Mouse (Mus musculus) brain, embryonic 18.5 days (tissue): ENCODE data around the gene Jakmip3.

Experiments
- DNase-seq: peaks from one replicate; pipeline ENCODE4 v3.0.0-alpha.2; 2012; ENCODE audit warnings: low read depth, low spot score

The Jakmip3 gene

DNA sequence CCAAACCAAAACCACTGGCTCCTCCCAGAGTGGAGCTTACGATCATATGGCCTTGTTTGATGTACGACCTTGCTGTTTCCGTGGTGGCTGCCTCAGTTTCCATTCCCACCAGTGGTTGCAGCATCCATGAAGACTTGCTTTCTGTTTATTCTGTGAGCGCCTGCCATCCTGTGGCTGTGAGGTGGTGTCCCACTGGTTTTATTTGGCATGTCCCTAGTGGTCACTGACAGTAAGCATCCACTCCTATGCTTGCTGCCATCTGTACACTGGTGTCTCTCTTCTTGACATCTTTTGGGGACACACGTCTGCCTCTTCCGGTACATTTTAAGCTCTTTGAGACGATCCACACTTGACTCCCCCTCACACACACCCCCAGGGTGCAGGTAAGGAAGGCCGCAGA, 7.2 kb downstream of the Jakmip3 start:
- no peak for DNase-seq

DNA sequence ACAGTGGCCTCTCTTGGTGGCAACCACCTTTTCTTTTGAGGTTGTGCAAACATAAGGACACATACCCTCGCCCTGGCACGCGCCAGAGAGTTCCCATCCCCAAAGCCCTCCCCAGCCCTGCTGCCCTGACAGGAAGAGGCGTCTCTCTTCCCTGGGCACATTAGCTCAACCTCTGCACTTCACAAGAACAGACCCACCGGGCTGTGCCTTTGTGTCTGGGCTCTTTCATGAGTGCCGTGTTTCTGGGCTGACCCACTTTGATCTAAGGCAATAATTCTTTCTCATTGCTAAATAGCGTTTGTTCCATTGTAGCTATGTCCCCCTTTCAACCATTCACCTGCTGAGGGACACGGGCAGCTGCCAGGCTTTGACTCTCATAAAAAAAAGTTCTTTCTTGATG, 7.8 kb downstream of the Jakmip3 start:
- no peak for DNase-seq

GRCm38 (mm10) chr7:138955787-138956186, 15.3 kb downstream of the Jakmip3 start:
- no peak for DNase-seq

DNA sequence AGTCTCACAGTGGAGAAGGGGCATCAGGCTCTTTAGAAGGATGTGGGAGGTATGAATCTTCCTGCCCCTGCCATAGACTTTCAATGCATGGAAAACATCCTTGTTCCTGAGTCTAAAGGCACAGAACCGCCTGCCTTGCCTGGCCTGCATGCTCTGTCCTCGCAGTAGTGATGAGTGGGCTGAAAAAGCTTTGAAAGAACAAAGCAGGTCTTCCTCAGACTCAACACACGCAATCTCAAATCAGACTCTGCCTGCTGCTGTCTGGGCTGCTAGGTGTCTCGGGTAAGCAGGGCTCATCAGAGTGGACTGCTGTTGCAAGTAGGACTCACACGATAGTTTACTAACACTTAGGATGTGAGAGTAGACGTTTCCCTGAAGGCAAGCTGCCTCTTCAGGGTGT, 16.6 kb downstream of the Jakmip3 start:
- no peak for DNase-seq

- DNase-seq, result no peak
Observed at GRCm38 (mm10) chr7:138959747-138960146, 19.2 kb downstream of the Jakmip3 start.

GRCm38 (mm10) chr7:138963756-138964155, 23.2 kb downstream of the Jakmip3 start:
- no peak for DNase-seq

DNA sequence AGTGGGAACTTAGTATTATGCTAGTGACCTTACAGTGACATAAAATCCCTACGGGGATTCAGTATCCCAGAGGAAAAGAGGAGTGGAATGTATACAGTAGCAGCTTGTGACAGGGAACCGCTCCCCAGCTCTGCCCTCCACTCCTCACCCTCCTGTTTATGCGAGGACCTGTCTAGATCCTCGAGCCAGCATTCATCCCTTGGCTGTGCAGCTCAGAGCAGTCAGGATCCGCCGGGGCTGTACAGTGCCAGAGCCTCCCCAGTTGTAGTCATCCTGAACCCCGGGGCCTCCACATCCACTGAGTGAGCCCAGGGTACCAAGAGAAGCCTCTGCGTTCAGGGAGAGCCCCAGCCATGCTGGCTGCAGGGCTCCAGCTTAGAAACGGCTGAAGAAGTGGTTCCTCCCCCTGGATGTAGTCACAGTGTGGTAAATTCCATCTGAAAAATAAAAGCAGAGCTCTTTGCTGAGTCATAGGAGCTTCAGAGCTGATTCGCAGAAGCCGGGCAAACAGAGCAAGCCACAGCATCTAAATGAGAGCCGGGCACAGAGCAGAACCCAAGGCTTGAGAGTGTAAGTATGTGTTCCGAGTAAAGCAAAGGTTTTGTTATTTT, 27.6 kb downstream of the Jakmip3 start:
- no peak for DNase-seq

DNA sequence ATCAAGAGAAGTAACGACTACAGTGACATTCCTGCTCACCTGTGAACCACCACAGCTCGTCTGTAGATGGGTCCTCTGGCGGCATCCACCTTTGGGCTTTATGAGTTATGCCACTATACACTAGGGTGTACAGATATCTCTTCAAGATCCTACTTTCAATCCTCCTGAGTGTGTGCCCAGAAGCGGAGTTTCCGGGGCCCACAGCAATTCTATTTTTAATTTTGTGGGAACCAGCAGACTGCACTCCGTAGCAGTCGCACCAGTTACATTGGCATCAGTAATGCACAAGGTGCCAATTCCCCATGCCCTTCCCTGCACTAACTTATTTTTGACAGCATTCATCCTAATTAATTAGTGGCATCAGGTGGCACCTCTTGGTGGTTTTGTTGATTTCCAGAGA, 37.0 kb downstream of the Jakmip3 start:
- no peak for DNase-seq

DNA sequence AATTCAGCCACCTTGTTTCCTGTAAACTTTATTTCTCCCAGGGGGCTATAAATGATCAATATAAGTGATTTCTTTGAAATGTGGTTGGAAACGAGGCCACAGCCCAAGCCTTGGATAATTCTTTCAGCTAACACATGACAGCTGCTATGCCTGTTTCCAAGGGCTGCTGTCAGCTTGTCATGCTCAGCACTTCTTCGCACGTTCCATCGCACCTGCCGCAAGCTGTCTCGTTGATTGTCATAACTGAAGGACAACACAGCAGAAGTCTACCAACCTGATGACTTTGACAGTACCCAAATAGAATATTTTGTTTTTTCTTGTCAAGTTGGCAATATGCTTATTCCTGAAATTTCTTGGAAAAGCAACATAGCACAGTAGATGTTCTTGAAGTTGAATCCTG, 44.0 kb downstream of the Jakmip3 start:
- DNase-seq, result no peak

DNA sequence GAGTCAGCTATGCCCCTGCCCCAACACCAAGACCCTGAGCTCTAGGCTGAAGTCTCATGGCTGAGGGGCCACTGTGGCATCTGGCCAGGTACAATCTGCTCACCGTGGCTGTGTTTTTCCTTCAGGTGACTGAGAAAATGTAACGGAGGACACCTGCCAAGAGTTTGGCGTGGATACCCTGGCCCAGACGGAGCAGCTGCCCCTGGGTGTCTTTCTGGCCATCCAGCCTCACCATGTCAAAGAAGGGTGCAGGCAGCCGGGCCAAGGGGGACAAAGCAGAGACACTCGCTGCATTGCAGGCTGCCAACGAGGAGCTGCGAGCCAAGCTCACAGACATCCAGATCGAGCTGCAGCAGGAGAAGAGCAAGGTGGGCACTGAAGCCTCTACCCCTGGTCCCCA, 48.6 kb downstream of the Jakmip3 start:
- DNase-seq, result no peak

DNA sequence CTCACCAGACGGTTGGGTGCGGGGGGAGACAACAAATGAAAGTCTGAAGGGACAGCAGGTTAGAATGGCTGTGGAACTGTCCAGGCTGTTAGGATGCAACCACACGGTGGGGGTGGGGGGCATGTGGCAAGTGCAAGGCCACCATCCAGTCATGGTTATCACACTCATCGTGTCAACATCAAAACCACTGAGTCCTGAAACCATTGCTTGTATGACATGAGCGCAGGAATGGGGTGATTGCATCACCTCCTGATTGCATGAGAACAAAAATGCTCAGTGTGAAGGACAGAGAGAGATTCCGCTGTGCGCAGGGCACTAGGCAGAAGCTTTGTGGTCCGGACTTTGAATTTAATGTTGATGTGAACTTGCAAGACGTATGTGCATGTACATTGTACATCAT, 62.2 kb downstream of the Jakmip3 start:
- no peak for DNase-seq

DNA sequence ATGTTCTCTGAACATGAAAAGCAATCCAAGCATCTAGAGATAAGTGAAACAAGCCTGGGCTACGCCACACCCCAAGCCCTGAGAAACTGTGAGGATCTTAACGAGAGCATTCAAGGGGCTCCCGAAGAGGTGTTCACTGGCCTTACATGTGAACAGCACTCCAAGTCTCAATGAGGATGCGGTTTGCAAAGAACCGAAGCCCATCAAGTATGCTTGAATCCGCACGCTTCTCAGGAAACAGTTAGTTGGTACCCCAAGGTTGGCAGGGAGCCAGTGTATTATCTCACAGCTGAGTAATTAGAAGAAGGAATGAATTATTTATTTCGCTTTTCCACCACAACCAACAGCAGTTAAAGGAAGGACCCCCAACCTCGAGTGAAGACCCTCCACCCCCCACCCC, 62.7 kb downstream of the Jakmip3 start:
- DNase-seq, result no peak

- DNase-seq, result no peak
Observed at GRCm38 (mm10) chr7:139009786-139010502, 69.4 kb downstream of the Jakmip3 start.

- no peak for DNase-seq
Observed at GRCm38 (mm10) chr7:139011027-139011426, 70.5 kb downstream of the Jakmip3 start.

DNA sequence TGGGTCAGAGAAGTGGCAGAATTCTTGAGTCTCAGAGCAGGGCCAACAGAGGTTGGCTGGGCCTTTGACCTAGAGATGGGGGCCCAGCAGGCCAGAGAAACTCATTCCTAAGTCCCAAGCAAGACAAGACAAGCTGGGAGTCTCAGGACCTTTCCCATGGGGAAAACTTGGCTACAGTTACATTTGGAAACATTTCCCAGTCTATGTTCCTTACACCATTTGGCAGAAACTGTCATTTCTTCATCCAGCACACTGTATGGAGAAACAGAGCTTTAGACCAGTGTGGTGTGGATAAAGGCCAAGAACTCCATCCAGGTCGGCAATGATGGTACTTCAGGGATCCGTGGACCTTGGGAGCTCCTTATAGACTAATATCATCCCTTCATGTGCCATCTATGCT, 71.1 kb downstream of the Jakmip3 start:
- DNase-seq, result no peak

DNA sequence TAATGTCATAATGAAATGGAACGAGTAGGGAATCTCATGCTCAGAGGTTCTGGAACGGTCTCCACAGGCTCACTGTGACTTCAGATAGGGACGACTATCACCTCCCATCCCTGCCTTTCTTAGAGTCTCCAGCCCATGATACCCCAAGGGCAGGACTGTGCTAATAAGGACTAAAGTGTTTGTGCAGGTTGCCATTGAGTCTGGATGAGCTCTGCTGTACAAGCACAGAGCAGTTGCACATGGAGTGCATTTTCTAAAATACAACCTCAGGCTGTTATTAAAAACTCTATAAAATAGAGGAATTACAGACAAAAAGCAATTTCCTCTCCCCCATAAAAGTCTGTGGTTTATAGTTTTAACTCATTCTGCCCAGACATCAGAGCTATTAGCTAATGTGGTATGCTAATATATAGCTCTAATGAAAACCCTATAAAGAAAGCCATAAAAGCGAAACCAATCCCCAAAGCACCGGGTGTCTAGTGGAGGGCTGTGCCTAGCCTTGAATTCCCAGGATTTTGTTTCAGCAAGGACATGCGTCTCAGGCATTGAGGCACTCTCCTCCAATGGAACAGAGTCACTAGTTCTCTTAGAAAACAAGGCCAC, 72.3 kb downstream of the Jakmip3 start:
- no peak for DNase-seq

DNA sequence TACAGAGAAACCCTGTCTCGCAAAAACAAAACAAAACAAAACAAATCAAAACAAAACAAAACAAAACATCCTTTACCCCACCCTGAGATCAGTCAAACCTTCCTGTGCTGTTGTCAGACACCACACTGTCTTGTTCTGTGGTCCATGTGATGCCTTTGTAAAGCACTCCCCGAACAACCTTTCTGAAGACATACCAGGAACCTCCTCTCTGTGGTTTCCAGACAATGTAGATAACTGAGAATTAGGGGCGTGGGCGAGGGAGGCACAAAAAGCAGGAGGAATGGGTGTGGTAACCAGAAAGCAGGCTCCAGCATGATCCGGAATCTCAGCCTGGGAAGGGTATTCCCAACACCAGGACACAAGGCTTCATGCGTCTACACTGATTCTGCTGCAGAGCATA, 74.6 kb downstream of the Jakmip3 start:
- DNase-seq, result no peak

- DNase-seq, result no peak
Observed at GRCm38 (mm10) chr7:139016288-139016687, 75.8 kb downstream of the Jakmip3 start.

DNA sequence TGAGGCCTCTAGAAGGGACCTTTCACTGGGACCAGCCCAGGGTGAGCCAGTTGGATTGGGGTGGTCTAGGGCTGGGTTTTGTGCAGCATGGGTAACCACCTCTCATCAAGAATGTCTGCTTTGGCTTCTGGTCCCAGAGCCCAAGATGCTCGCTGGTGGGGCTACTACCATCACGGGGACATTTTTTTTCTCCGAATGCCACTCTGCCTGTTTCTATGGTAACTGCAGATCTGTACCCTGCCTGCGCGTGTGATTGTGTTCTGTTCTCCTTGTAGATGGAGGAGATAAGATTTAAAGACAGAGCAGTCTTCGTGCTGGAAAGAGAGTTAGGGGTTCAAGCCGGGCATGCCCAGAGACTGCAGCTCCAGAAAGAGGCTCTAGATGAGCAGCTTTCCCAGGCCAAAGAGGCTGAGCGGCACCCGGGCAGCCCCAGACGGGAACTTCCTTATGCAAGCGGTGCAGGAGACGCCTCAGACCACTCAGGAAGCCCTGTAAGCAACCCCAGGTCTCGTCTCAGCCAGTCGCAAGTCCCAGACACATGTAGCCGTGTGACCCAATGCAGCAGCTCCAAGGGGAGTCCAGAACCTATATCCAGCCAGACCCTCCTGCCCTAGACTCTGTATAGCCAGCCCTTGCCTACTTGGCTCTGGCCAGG, 76.8 kb downstream of the Jakmip3 start:
- DNase-seq, result no peak

- DNase-seq, result no peak
Observed at GRCm38 (mm10) chr7:139020884-139021283, 80.4 kb downstream of the Jakmip3 start.

- DNase-seq, result no peak
Observed at GRCm38 (mm10) chr7:139021326-139021725, 80.8 kb downstream of the Jakmip3 start.

DNA sequence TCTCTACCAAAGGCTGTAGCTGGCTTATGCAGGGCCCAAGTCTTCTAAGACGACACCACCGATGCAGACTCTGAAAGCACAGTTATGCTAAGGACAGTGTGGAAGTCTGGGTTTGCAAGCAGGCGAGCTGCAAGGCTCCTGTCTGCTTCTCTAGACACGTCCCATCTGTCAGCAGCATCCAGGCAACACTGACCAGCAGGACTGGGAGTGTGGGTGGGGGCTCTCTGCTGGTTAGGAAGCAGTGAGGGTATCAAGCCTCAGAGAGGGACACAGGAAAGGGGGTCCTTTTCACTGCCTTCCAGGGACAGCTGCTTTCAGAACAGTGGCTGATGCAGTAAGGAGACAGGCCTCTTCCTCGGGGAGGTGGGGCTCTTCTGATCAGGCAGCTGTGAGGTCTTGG, 86.6 kb downstream of the Jakmip3 start:
- no peak for DNase-seq

GRCm38 (mm10) chr7:139031215-139031614, 90.7 kb downstream of the Jakmip3 start:
- no peak for DNase-seq
